Mouse (Mus musculus) bone marrow, adult 2 months (tissue): ENCODE data around the gene Prr18.

Experiments used
- CTCF ChIP-seq: fragments of 200-500 bp; IDR thresholded peaks from 2 replicates; pipeline ENCODE4 v1.5.1; 2011; ENCODE audit warnings: low read length, control low read depth; ENCODE audit not compliant: control insufficient read depth, insufficient read depth
- POLR2A ChIP-seq: fragments of 200-500 bp; IDR thresholded peaks from 2 replicates; pipeline ENCODE4 v1.6.1; 2011; ENCODE audit warnings: low read depth, mild to moderate bottlenecking, control low read depth, low read length, borderline replicate concordance; ENCODE audit not compliant: control insufficient read depth

GRCm38 (mm10) chr17:8340407-8341359, 3.4 kb downstream of the Prr18 start:
- TF ChIP-seq CTCF (no peak), POLR2A (no peak)
